Mouse (Mus musculus): Measurements from ENCODE around the gene Hpse. TPM values are rescaled to one million over a fixed set of nuclear protein-coding genes. Genes with fewer than 3 reads are reported as not detected.

Gene Hpse
- total RNA-seq, 1 experiment from 2014 or later = 16.7 TPM

DNA sequence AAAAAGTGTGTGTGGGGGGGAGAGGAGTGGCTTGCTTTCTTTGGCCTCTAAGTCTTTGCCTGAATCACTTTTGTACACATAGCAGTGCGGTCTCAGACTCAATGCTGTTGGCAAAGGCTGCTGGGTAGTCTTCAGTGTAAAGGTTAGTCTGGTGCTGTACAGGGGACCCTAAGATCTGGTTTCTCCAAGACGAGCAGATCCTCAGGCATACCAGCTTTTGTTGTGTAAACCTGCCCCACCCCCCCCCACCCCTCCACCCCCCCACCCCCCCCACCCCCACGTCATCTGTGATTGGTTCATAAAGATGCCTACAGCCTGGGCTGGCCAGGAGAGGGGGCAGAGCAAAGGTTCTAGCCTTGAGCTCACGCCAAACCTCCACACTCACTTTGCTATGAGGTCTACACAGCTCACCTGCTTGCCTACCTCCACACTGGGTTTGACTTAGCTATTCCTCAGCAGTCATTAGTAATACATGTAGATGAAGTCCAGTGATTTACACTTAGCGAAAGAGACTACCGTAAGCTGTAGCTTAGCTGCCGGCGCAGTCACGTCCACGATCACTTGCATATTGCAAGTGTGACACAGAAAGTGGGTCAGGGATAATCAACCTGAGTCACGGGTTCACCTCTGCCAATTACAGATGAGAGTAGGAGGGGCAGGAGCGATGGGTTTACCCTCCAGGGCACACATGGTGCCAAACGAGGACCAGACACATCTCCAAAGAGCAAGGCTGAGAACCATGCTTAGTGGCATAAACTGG lies 18.5 kb downstream of the Hpse start:
- no peak for ATAC-seq (replicated peaks; ENCODE audit: low read depth, poor library complexity, severe bottlenecking)

DNA sequence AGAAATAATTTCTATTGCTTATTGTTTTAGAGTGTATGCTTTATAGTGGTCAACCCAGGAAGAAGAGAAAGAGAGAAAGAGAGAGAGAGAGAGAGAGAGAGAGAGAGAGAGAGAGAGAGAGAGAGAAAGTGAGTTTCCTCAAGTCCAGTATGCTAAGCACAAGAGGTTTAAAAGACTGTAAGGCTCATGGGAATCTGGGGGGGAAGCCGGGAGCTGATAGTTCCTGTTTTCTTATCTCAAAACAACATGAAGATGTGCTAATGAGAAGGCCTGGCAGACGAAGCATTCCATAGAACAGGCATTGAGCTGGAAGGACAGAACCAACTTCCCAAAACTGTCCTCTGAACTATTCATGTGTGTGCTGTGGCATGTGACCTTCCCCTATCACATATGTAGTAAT lies 21.6 kb downstream of the Hpse start:
- peak; percentile 72 for ATAC-seq (replicated peaks; ENCODE audit: low read depth, poor library complexity, severe bottlenecking)

DNA sequence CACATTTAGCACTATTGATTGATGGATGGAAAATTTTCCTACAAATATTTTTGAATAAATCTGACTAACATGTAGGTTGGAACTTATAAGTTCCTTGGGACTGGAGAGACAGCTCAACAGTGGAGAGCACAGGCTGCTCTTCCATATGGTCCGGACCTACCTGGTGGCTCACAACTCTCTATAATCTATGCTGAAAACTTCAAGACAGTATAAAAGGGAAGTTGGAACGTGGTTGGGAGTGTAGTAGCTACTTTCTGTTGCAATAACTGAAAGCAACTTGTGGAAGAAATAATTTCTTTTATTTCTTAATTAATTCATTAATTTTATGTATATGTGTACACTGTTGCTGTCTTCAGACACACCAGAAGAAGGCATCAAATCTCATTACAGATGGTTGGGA lies 22.1 kb downstream of the Hpse start:
- ATAC-seq (replicated peaks; ENCODE audit: low read depth, poor library complexity, severe bottlenecking) = peak; percentile 58; the same call in 1 of the 2 replicates

DNA sequence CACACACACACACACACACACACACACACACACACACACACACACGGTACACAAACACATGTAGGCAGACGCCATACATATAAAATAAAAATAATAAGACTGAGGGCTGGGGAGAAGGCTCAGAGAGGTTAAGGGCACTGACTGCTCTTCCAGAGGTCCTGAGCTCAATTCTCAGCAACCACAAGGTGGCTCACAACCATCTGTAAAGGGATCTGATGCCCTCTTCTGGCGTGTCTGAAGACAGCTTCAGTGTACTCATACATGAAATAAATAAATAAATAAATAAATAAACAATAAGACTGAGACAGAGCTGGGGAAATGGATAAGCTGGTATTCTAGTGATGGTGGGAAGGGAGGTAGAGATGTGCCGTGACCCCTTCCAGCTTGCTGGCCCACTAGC lies 33.9 kb downstream of the Hpse start:
- no peak for ATAC-seq (replicated peaks; ENCODE audit: low read depth, poor library complexity, severe bottlenecking)

DNA sequence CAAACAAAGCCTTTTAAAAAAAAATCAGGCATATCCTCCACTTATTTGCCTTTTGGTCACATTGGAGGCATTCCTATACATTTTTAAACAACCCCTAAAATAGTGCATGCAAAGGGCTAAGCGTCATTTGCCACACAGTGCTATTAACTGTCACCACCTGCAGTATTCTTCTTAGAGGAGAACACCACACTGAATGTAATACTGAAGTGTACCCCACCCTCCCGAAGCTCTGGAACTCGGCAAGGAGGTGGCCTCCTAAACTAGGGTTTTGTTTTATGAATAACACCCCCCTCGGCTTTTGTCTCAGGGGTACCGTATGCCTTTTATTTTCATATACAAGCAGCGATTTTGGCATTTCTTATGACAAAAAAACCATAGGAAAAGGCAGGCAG lies 39.0 kb downstream of the Hpse start:
- no peak for ATAC-seq (replicated peaks; ENCODE audit: low read depth, poor library complexity, severe bottlenecking)

DNA sequence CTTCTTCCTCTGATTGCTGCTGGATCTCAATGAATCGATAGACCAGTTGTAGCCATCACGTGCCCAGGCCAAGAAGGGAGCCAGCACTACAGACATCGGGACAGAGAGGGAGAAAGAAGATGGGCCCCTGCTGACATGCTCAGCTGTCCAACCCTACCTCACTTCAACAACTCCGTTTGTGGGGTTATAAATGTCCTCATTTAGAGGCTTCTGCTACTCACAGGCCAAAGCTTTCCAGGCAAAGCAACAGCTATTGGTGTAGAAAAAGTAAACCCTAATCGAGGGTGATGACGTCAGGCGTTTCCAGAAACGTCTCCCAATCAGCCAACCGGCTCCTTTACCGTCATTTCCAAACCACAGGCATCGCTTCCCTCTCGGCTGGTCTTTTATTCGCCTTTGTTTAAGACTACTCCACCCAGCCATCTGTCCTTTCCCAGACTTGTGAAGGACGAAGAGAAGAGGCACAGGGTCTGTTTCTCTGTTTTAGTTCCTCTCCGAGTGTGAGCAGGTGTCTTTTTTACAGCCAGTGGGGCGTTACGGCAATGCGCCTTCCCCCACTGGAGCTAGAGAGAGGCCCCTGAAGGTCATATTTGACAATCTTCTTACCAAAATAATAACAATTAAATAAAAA lies 39.5 kb downstream of the Hpse start:
- no peak for ATAC-seq (replicated peaks; ENCODE audit: low read depth, poor library complexity, severe bottlenecking)

DNA sequence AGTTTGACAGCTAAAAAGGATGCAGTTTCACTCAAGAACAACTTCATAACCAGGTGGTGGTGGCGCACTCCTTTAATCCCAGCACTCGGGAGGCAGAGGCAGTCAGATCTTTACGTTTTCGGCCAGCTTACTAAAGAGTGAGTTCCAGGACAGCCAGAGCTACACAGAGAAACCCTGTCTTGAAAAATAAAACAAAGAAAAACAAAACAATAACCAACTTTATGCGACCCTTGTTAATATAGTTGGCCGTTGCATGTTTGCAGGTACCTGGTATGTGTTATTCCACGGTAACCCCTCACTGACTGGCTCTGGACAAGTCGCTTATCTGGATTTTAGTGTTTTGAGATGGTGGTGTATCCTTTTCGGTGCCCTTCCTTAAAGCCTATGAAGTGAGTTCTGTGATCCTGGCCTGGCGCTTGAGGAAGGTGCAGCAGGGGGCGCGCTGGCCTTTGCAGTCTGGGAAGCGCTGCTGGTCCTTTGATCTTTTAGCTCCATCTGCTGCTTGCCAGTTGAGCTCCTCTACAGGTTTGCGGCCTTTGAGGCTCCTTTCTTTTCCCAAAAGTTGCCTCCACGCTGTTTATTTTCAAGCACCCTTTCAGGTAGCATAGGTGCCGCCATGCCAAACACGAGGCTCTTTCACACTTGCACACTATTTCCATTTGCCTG lies 44.7 kb downstream of the Hpse start, which contains the start of gene Coq2:
TSS of gene Coq2 (minus strand) at position 430 of the 666 bp plus-strand sequence.
- ATAC-seq (replicated peaks; ENCODE audit: low read depth, poor library complexity, severe bottlenecking) = peak; percentile 91

DNA sequence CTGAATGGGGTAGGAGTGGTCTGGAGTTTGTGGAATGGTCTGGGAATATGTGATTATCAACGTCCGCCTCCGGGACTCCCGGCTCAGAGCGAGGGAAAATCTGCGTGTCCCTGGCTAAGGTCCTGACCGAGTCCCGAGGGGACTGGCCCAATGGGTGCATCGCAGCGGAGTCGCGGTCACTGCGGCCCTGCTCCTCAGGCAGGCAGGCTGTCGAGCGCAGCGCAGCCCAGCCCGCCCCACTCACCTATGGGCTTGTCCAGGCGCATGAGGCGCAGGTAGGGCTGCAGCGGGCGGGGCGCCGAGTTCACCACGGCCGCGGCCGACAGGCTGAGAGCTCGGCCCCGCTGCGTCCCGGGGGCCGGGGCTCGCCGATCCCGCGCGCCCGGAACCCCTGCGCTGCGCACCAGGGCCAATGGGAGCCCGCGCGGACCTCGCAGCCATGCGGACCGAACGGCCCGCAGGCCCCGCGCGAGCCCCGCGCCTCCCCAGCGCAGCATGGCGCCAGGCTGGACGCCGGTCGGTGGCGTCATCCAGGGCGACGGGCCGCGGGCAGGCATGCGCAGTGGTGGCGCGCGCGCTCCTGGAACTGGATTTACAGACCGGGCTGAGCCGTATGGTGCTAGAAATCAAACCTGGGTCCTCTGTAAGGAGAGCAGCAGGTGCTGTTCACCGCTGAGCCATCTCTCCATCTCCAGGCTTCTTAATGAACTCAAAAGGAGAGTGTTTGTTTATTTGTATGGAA lies 45.6 kb downstream of the Hpse start:
- ATAC-seq (replicated peaks; ENCODE audit: low read depth, poor library complexity, severe bottlenecking) = peak; percentile 77

DNA sequence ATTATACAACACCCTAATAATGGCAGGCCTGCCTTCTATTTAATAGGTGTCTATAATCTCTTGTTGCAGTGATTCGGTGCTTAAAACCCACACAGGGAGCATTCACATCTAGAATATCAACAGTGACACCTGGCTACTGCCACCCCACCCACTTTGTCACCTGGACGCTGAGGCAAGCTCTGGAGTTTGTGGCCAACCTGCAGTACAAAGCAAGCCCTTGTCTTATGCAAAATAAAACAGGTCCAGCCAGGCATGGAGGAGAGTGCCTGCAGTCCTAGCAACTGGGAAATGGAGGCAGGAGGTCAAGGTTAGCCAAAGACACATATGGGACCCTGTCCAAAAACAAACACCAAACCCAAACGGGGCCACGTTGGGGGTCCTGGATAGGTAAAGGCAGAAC lies 47.1 kb downstream of the Hpse start:
- no peak for ATAC-seq (replicated peaks; ENCODE audit: low read depth, poor library complexity, severe bottlenecking)

DNA sequence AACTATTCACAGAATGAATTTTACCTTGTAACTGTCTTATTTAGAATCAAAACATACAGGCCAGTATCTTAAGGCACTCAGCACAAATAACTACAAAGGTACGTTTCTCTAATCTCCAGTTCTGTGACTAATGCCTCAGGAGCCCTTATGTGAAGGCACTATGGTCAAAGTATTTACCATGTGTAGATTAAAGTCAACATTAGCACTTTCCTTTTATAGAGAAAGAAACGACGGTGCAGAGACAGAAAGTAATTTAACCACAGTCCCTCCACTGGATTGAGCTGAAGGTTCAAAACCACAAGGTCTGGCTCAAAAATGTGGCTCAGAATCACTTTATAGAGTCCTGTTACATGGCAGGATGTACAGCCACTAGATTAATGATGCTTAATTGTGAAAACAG lies 47.6 kb downstream of the Hpse start:
- ATAC-seq (replicated peaks; ENCODE audit: low read depth, poor library complexity, severe bottlenecking) = no peak

DNA sequence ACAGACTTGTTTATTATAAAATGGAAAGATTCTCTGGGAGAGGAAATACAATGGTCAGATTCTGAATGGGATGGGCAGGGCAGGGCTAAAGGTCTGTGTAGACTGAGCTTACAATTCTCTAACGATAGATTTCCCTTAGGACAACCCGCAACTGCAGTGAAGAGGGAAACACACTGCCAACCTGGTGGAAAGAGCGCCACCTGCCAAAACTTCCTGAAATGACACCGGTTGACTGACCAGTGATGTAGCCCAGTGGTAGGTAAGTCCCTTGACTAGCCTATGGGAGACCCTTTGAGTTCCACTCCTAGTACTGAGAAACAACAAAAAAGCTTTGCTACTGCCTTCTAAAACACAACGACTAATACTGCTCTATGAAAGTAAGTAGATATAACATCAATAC lies 48.1 kb downstream of the Hpse start:
- ATAC-seq (replicated peaks; ENCODE audit: low read depth, poor library complexity, severe bottlenecking) = peak; percentile 42; the same call in 1 of the 2 replicates

DNA sequence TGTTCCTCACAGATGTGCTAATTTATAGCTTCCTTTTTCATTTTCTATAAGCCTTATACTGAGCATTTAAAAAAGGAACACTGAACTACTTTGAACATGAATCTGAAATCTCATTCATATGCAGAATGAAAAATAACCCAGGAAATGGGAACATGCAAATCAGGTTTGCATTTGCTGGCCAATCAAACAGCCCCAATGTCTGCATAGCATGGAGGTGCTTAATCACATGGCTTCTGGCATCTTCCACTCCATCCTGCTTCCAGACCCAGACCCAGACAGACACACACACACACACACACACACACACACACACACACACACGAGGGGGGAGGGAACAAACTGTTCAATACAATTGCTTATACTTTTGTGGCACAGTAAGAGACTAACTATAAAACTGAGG lies 52.6 kb downstream of the Hpse start:
- no peak for ATAC-seq (replicated peaks; ENCODE audit: low read depth, poor library complexity, severe bottlenecking)

DNA sequence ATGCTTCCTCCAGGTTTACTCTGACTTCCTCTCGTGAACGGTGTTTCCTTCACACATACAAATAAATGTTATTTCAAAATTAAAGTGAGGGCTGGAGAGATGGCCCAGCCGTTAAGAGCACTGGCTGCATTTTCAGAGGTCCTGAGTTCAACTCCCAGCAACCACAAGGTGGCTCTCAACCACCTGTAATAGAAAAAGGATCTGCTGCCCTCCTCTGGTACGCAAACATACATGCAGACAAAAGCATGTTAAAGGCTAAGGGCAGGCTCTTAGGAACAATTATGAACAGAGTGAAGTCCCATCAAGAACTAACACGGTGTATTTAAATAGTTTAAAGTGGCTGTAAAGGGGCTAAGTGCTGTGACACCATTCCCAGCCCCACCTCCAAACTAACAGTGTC lies 55.7 kb downstream of the Hpse start:
- peak; percentile 76 for ATAC-seq (replicated peaks; ENCODE audit: low read depth, poor library complexity, severe bottlenecking)

DNA sequence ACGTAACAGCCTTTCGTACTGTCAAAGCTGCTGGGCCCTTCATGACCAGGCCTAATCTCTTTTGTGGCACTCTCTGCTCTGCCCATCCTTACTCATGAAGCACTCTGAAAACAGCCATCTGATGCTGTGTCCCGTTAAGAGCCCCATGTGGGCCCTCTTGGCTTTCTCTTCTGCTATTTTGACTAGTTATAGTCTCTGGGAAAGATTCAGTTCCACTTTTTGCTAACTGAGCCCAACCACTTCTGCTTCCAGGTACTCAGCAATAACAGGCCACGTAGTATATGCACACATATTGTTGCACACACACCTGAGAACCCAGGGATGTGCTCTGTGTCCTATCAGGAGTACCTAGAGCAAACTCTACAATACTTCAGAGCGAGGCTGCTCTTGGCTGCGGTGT lies 56.5 kb downstream of the Hpse start:
- ATAC-seq (replicated peaks; ENCODE audit: low read depth, poor library complexity, severe bottlenecking) = peak; percentile 82

DNA sequence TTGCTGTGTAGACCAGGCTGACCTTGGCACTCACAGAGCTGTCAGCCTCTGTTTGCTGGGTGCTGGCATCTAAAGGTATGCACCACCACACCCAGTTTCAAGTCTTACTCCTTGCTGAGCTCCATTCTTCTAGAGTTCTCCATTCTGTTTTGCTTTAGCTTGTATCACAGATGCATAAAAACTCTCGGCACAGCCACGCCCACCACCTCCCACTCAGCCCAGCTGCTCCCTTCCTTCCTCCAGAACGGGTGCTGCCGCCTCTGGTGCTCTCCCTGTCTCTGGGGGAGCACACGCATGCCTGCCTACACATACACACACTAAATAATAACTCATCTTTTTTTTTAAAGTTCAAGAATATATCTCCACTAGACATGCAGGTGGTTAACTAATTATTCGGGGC lies 61.1 kb downstream of the Hpse start:
- no peak for ATAC-seq (replicated peaks; ENCODE audit: low read depth, poor library complexity, severe bottlenecking)

DNA sequence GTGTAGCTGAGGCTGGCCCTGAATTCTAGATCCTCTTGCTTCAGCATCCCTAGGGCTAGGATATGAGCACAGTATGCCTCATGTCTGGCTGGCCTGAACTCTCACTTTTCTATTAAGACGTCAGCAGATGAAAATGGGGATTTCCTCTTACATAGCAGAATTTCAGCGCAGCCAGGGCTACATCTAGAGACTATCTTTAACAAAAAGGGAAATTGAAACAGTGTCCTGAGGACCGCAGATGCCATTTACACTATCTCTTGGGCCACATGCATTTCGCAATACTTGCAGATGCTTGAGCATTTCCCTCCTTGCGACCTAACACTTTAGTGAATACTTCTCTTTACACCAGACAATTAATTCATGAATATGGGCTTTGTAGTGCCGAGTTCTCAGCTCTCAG lies 63.2 kb downstream of the Hpse start:
- ATAC-seq (replicated peaks; ENCODE audit: low read depth, poor library complexity, severe bottlenecking) = peak; percentile 93

DNA sequence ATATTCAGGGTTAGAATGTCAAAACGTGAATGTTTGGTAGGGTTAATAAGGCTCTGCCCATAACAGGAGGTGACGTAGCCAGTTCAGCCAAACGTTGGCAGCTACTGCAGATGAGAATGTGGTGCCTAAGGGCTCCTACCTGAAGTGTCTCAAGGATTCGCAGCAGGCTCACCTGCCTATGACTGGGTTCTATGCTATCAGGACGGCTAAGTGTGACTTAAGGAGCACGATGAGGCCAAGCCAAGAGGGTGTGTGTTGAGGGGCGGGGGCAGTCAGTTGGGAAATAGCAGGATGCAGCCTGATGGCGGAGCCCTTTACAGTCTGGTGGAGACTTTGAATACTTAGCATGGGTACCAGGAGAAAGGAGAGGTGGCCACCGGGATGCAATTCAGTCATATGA lies 67.2 kb downstream of the Hpse start:
- no peak for ATAC-seq (replicated peaks; ENCODE audit: low read depth, poor library complexity, severe bottlenecking)

DNA sequence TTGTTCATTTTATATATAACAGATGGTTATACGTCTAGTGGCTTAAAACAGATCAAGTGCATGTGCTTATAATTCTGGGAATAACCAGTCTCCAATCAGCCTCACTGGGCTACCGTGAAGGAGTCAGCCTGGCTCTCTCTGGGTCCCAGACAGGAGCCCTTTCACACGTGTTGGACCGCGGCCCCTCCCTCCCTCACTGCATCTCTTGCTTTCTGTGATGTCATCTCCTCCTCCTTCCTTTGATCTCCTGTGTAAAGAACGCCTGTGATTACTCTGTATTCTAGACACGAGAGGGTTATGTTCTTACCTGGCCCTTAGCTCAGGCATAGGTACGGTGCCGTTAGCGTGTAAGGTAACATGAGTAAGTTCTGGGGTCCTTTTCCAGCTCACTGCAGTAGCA lies 68.0 kb downstream of the Hpse start:
- ATAC-seq (replicated peaks; ENCODE audit: low read depth, poor library complexity, severe bottlenecking) = no peak

DNA sequence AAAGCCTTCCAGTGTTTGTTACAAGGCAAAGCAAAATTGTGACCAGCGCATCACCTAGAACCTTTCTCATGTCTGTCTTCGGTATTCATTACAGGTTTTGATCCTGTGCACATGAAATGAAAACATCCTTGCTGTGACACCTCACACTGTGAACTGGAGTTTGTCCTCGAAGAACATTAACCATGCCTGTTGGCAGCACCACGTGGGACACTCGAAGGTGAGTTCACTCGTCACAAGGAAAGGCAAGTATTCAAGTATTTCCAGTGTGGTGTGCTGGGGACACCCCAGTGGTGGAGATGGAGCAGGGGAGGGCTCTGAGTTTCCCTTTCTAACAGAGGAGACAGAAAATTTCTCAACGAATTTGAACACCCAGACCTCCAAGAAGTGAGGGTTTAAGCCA lies 68.5 kb downstream of the Hpse start:
- ATAC-seq (replicated peaks; ENCODE audit: low read depth, poor library complexity, severe bottlenecking) = no peak

DNA sequence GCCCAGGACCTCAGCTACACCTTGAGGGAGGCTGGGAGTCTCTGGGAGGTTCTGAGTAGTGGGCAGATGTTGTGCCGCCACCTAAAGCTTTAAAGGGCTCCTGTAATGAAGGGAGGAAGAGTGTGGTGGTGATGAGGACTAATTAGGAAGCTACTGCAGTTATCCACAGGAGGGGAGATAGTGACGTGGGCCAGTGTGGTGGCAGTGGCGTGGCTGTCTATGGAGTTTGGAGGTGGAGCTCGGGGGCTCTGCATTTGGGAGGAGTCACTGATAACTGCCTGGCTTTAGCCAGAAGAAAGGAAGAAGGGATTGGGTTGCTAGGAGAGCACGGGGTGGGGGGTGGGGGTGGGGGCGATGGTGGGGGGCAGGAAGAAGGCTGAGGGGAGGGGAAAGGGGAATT lies 71.0 kb downstream of the Hpse start:
- ATAC-seq (replicated peaks; ENCODE audit: low read depth, poor library complexity, severe bottlenecking) = peak; percentile 33

DNA sequence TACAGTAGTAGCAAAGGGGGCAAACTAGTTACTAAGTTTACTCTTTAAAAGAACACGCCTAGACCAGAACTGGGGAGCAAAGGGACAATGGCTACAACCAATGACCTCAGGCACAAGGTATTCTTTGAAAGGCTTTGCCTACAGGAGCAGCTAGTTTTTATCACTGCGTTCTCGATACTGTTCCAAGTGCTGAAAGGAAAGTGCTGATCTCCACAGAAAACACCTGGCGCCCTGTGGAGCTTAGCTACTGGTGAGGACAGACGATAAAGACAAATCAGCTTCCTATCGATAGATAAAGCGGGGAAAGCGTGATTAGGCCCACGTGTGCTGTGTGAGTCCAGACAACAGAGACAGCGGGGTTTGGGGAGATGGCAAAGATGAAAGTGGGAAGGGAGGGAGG lies 71.5 kb downstream of the Hpse start:
- ATAC-seq (replicated peaks; ENCODE audit: low read depth, poor library complexity, severe bottlenecking) = no peak

Data from common myeloid progenitor, adult 5-6 weeks (primary cell).